Mouse (Mus musculus) midbrain, postnatal 0 days (tissue): ENCODE data around the gene Nmi. TPM values are rescaled to one million over a fixed set of nuclear protein-coding genes. Genes with fewer than 3 reads are reported as not detected.
"Not testable (repeated sequence)": the region's sequence is repeated elsewhere in the genome, so short reads cannot be mapped to it uniquely, and the experiment has no call there.

Experiments
- ATAC-seq: fragments of 200-750 bp; cut with Nextera tagmentation; 2 replicates; pipeline ENCODE4 v1.8.0; 2017; ENCODE audit warnings: moderate number of reproducible peaks, mild to moderate bottlenecking, moderate TSS enrichment, moderate library complexity; ENCODE audit not compliant: low FRiP score
- DNase-seq: peaks from one replicate; pipeline ENCODE4 v3.0.0-alpha.2; 2015; ENCODE audit warnings: low spot score
- H3K27ac ChIP-seq: fragments of 300-500 bp; sonication (generic); 2 replicates; pipeline ENCODE4 v1.5.1; 2014; ENCODE audit warnings: low read depth, mild to moderate bottlenecking, low read length, mixed read lengths
- H3K27me3 ChIP-seq: fragments of 300-500 bp; sonication (generic); 2 replicates; pipeline ENCODE4 v1.6.1; 2014; ENCODE audit warnings: low read length, control low read depth, mixed read lengths; ENCODE audit not compliant: insufficient read depth
- H3K36me3 ChIP-seq: fragments of 300-500 bp; sonication (generic); 2 replicates; pipeline ENCODE4 v1.6.1; 2014; ENCODE audit warnings: low read length, control low read depth, mixed read lengths; ENCODE audit not compliant: insufficient read depth
- H3K4me1 ChIP-seq: fragments of 300-500 bp; sonication (generic); 2 replicates; pipeline ENCODE4 v1.6.1; 2014; ENCODE audit warnings: mild to moderate bottlenecking, control low read depth, antibody characterized with exemption, low read length, mixed read lengths; ENCODE audit not compliant: insufficient read depth
- H3K4me2 ChIP-seq: fragments of 300-500 bp; sonication (generic); 2 replicates; pipeline ENCODE4 v1.6.1; 2014; ENCODE audit warnings: low read depth, mild to moderate bottlenecking, low read length, mixed read lengths; ENCODE audit not compliant: poor library complexity, severe bottlenecking
- H3K4me3 ChIP-seq: fragments of 300-500 bp; sonication (generic); 2 replicates; pipeline ENCODE4 v1.5.1; 2014; ENCODE audit warnings: low read depth, mild to moderate bottlenecking, low read length, moderate library complexity
- H3K9ac ChIP-seq: fragments of 300-500 bp; sonication (generic); replicated peaks from 2 replicates; pipeline ENCODE4 v1.6.1; 2014; ENCODE audit warnings: mild to moderate bottlenecking, low read length, moderate library complexity, mixed read lengths; ENCODE audit not compliant: poor library complexity, severe bottlenecking
- H3K9me3 ChIP-seq: fragments of 300-500 bp; sonication (generic); 2 replicates; pipeline ENCODE4 v1.6.1; 2016; ENCODE audit warnings: low read length, control low read depth
- CTCF ChIP-seq: IDR thresholded peaks from 2 replicates; pipeline ENCODE4 v1.5.1; 2016; ENCODE audit warnings: antibody characterized with exemption, mild to moderate bottlenecking
- whole genome bisulfite sequencing: fragments of 180-500 bp; shearing (Covaris S2); extraction: QIAGEN DNeasy Blood & Tissue Kit; methylation state at CpG from one replicate; pipeline ENCODE4 v1.1.7; 2014; 5-methylcytosine and 5-hydroxymethylcytosine counted together
- polyA plus RNA-seq: library from polyadenylated mRNA; unstranded; fragments of >200 nt; fragmentation: Nextera tagmentation; extraction: Ambion mirVana; gene quantifications from 2 replicates; pipeline ENCODE4 v1.2.1, GENCODE M21; 2015
- total RNA-seq: library from RNA; depleted of rRNA; stranded (reverse); fragments of >200 nt; gene quantifications from 2 replicates; pipeline ENCODE4 v1.2.3, GENCODE M21; 2014; rRNA removed

Nmi gene
- 1.8 and 4.2 TPM in 2 replicates for total RNA-seq
- polyA plus RNA-seq = 6.4 and 6.5 TPM in 2 replicates

- ATAC-seq = no peak
- TF ChIP-seq CTCF = no peak
- no peaks in the 10 kb centered on the region for H3K36me3 ChIP-seq
- H3K4me3 ChIP-seq = peak within 1 kb of the TSS; percentile 61
- H3K27me3 ChIP-seq = no peaks in the 10 kb centered on the region
- peak within 1 kb of the TSS; percentile 92 for H3K4me2 ChIP-seq
- 68% methylated on average over 9 of the region's 9 CpGs for WGBS
- peak within 1 kb of the TSS; percentile 70 for H3K27ac ChIP-seq
- 0 out of 2 replicates have a peak within 1 kb of the TSS, but pooled peaks have one; percentile 29 for H3K9ac ChIP-seq
- H3K4me1 ChIP-seq = no peaks in the 10 kb centered on the region
- DNase-seq = peak; percentile 14
- no peaks in the 10 kb centered on the region for H3K9me3 ChIP-seq
Measured at GRCm38 (mm10) chr2:51973410-51973968, at the start of gene Nmi. Nmi (minus strand) TSS chr2:51973494.

DNA sequence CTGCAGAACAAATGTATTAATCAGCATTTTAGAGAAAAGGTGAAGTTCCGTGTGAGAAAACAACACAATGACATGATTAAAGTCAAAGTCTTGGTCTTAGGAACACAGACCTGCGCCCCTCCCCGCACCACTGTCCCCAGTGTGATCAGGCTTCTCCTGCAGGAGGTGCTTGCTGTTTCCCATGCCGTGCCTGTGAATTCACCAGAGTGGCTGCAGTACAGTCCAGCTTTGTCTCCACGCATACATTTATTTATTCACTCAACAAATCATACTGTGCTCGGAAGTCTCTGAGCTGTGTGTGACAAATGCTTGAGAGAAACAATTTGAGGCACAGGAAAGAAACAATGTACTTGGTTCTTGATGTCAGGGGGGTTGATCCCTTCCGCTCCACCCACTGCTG is 43.1 kb upstream of the Nmi start:
- H3K27ac ChIP-seq = no peak overlapping the region
- TF ChIP-seq CTCF = no peak
- 19% methylated on average over 7 of the region's 7 CpGs for WGBS
- no peak overlapping the region for H3K4me3 ChIP-seq
- H3K9me3 ChIP-seq = no peaks in the 10 kb centered on the region
- ATAC-seq (no peak), DNase-seq (no peak)
- no peaks in the 10 kb centered on the region for H3K4me1 ChIP-seq
- no peak overlapping the region for H3K4me2 ChIP-seq
- H3K9ac ChIP-seq = no peak overlapping the region
- no peaks in the 10 kb centered on the region for H3K27me3 ChIP-seq
- no peaks in the 10 kb centered on the region for H3K36me3 ChIP-seq

- ATAC-seq (no peak), DNase-seq (no peak)
- 69% methylated on average over 9 of the region's 9 CpGs for WGBS
- Histone ChIP-seq H3K9ac (no peak overlapping the region), H3K36me3 (no peaks in the 10 kb centered on the region), H3K27me3 (no peaks in the 10 kb centered on the region), H3K27ac (no peak overlapping the region), H3K9me3 (no peaks in the 10 kb centered on the region), H3K4me3 (no peak overlapping the region), H3K4me2 (no peak overlapping the region), H3K4me1 (no peaks in the 10 kb centered on the region)
- TF ChIP-seq CTCF = no peak
Measured at GRCm38 (mm10) chr2:52013306-52013820, 40.1 kb upstream of the Nmi start.

- H3K4me1 ChIP-seq, H3K9me3 ChIP-seq: not testable (repeated sequence)
Measured at GRCm38 (mm10) chr2:52011820-52012219, 38.5 kb upstream of the Nmi start.

GRCm38 (mm10) chr2:52006380-52006779 is 33.1 kb upstream of the Nmi start:
- ATAC-seq = no peak
- no peak for DNase-seq

More at GRCm38 (mm10) chr2:52011820-52012219, 38.5 kb upstream of the Nmi start:
- DNase-seq, H3K27me3 ChIP-seq, ATAC-seq, H3K36me3 ChIP-seq, H3K9ac ChIP-seq, H3K4me2 ChIP-seq, H3K4me3 ChIP-seq, H3K27ac ChIP-seq: not testable (repeated sequence)
- 83% methylated on average over 3 of the region's 3 CpGs for WGBS

DNA sequence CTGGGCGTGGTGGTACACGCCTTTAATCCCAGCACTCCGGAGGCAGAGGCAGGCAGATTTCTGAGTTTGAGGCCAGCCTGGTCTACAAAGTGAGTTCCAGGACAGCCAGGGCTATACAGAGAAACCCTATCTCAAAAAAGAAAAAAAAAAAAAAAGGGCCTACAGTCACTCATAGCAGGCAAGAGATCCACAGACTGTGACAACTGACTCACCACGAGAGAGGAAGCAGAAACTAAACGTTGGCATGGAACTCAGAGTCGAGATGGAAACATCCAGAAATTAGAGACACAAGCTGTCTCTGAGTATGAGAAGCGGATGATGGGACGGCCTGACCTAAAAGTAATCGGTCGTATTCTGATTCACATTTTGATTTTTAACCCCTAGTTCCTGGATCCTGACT is 29.0 kb upstream of the Nmi start:
- not testable (repeated sequence) for DNase-seq, H3K4me3 ChIP-seq
- 91% methylated on average over 10 of the region's 10 CpGs for WGBS

More at GRCm38 (mm10) chr2:52006380-52006779, 33.1 kb upstream of the Nmi start:
- no peaks in the 10 kb centered on the region for H3K9me3 ChIP-seq
- no peaks in the 10 kb centered on the region for H3K4me1 ChIP-seq
- H3K4me3 ChIP-seq = no peak overlapping the region
- H3K4me2 ChIP-seq = no peak overlapping the region
- H3K27ac ChIP-seq = no peak overlapping the region
- no peak for TF ChIP-seq CTCF
- H3K27me3 ChIP-seq = no peaks in the 10 kb centered on the region
- no peak overlapping the region for H3K9ac ChIP-seq
- WGBS = 77% methylated on average over 3 of the region's 3 CpGs
- no peaks in the 10 kb centered on the region for H3K36me3 ChIP-seq

More for the DNA sequence above, 29.0 kb upstream of the Nmi start:
- H3K9ac ChIP-seq, ATAC-seq, H3K27me3 ChIP-seq, H3K27ac ChIP-seq, H3K36me3 ChIP-seq, H3K4me1 ChIP-seq, H3K9me3 ChIP-seq, H3K4me2 ChIP-seq: not testable (repeated sequence)
